Mouse (Mus musculus) monocyte, adult 2 months (primary cell): ENCODE measurements at regions not wholly inside any gene's neighbourhood (a gene's known extent, or its start where the extent isn't known, plus 50 kb on each side); places are given as distances from the start of the nearest gene placed in this dataset.

Source experiments
- DNase-seq, 2 experiments: peaks; one replicate each; pipeline ENCODE4 v3.0.0; 2022; ENCODE audit warnings: low spot score in 2 of 2, low read depth in 1 of 2

GRCm38 (mm10) chr7:84800966-84801365 is 52.4 kb upstream of the Olfr291 start:
- no peak for DNase-seq

- no peak for DNase-seq
Measured at GRCm38 (mm10) chr7:84794655-84795054, 58.7 kb upstream of the Olfr291 start.

GRCm38 (mm10) chr7:84779276-84779825 is 74.0 kb upstream of the Olfr291 start:
- peak; percentile 18 to 53 for DNase-seq

- no peak for DNase-seq
Measured at GRCm38 (mm10) chr7:84777696-84778095, 75.7 kb upstream of the Olfr291 start.

- DNase-seq, result no peak
Measured at GRCm38 (mm10) chr7:84756261-84756660, 66.5 kb upstream of the Zfand6 start.

GRCm38 (mm10) chr7:84753361-84753760 is 63.6 kb upstream of the Zfand6 start:
- no peak for DNase-seq

- DNase-seq, result no peak
Measured at GRCm38 (mm10) chr7:84749434-84750301, 59.9 kb upstream of the Zfand6 start.

GRCm38 (mm10) chr7:84747847-84748246 is 58.1 kb upstream of the Zfand6 start:
- no peak for DNase-seq

- no peak for DNase-seq
Measured at GRCm38 (mm10) chr7:84744321-84745070, 54.7 kb upstream of the Zfand6 start.

- DNase-seq, result no peak
Measured at GRCm38 (mm10) chr7:84739965-84740390, 50.2 kb upstream of the Zfand6 start.
